Mouse (Mus musculus): ENCODE measurements around the gene Rrm1. TPM values are rescaled to one million over a fixed set of nuclear protein-coding genes. Genes with fewer than 3 reads are reported as not detected.
"Not testable (repeated sequence)": the region's sequence is repeated elsewhere in the genome, so short reads cannot be mapped to it uniquely, and the experiment has no call there.

Gene Rrm1
- polyA plus RNA-seq, 1 experiment: 222 TPM

DNA sequence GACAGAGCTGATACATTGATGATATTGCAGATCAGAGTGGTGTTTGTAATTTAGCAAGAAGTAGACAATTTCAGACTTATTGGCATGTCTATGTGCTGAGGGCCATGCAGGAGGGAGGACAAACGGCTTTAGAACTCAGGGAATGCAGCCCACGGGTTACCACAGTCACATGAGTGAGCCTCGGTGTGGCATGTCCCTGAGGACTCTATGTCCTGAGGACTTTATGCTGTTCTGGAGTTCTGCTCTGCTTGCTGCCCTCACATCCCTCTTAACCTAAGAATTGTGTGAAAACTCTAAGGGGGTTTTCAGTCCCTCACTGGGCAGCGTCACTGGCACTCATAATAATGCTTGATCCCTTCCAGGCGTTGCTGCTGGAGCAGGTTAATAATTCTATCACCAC, 31.2 kb downstream of the Rrm1 start:
- H3K27ac ChIP-seq (ENCODE audit: insufficient read depth, low read length): no peak overlapping the region
- H3K4me1 ChIP-seq (ENCODE audit: control insufficient read depth, insufficient read depth, low read length): no peaks in the 10 kb centered on the region
- H3K4me3 ChIP-seq (ENCODE audit: insufficient read depth, low read length): no peak overlapping the region
- TF ChIP-seq CTCF (IDR thresholded peaks at IDR 0.05; ENCODE audit: borderline replicate concordance, insufficient read depth, low read length): no peak
- TF ChIP-seq POLR2A (IDR thresholded peaks at IDR 0.05; ENCODE audit: low read depth, low read length): no peak

DNA sequence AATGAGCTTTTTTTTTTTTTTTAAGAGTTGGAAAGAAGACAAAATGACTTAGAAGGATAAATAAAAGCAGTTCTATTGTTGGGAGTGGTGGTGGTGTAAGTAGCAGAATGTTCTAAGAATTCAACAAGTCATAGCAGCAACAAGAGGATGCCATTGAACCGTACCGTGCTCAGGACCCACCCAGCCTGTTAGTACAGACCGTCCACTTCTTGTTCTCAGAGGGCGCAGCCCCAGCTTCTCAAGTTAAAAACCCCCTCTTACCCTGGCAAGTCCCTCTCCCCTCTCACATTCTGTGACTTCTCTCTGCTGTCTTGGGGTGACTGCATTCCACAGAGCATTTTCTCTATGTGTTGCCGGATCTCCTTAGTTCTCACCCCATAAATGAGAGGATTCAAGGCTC, 35.1 kb downstream of the Rrm1 start:
- no peak overlapping the region for H3K27ac ChIP-seq (ENCODE audit: insufficient read depth, low read length)
- no peaks in the 10 kb centered on the region for H3K4me1 ChIP-seq (ENCODE audit: control insufficient read depth, insufficient read depth, low read length)
- TF ChIP-seq POLR2A (IDR thresholded peaks at IDR 0.05; ENCODE audit: low read depth, low read length) (no peak), CTCF (IDR thresholded peaks at IDR 0.05; ENCODE audit: borderline replicate concordance, insufficient read depth, low read length) (no peak)
- no peak overlapping the region for H3K4me3 ChIP-seq (ENCODE audit: insufficient read depth, low read length)

DNA sequence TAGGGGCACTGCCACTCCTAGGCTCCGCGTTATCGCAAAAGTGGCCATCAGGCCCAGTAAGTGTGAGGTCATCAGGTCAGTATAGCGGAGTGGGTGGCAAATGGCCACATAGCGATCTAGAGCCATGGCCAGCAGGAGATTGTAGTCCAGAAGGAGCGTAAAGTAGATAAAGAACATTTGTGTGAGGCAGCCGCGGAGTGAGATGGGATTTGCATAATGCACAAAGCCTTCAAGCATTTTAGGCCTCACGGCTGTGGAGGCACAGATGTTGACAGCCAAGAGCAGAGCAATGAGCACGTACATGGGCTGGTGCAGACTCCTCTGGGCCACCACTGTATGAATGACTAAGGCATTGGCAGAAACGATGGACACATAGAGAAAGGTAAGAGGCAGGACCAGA, 35.9 kb downstream of the Rrm1 start:
- no peak overlapping the region for H3K27ac ChIP-seq (ENCODE audit: insufficient read depth, low read length)
- H3K4me3 ChIP-seq (ENCODE audit: insufficient read depth, low read length): no peak overlapping the region
- no peaks in the 10 kb centered on the region for H3K4me1 ChIP-seq (ENCODE audit: control insufficient read depth, insufficient read depth, low read length)
- no peak for TF ChIP-seq CTCF (IDR thresholded peaks at IDR 0.05; ENCODE audit: borderline replicate concordance, insufficient read depth, low read length)
- no peak for TF ChIP-seq POLR2A (IDR thresholded peaks at IDR 0.05; ENCODE audit: low read depth, low read length)

DNA sequence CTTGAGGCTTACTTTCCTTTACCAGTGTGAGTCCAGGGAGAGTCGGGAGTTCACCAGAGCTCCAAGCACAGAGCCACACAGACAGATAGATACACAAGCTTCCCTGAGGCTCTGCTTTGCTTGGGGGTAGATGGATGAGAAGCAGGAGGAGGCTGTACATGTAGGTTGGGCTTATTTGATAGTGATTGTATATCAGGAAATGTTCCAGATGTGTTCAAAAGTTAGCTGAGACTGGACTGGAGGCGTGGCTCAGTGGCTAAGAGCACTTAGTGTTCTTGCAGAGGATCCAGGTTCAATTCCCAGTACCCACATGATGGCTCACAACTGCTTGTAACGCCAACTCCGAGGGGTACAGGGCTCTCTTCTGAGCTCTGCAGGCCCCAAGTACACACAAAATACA, 36.9 kb downstream of the Rrm1 start:
- no peak for TF ChIP-seq CTCF (IDR thresholded peaks at IDR 0.05; ENCODE audit: borderline replicate concordance, insufficient read depth, low read length)
- no peak for TF ChIP-seq POLR2A (IDR thresholded peaks at IDR 0.05; ENCODE audit: low read depth, low read length)
- Histone ChIP-seq H3K4me3 (ENCODE audit: insufficient read depth, low read length) (no peak overlapping the region), H3K4me1 (ENCODE audit: control insufficient read depth, insufficient read depth, low read length) (0 out of 2 replicates have a peak, but pooled peaks cover 3% of the 10 kb centered on the region), H3K27ac (ENCODE audit: insufficient read depth, low read length) (peak overlapping the region; percentile 98)

DNA sequence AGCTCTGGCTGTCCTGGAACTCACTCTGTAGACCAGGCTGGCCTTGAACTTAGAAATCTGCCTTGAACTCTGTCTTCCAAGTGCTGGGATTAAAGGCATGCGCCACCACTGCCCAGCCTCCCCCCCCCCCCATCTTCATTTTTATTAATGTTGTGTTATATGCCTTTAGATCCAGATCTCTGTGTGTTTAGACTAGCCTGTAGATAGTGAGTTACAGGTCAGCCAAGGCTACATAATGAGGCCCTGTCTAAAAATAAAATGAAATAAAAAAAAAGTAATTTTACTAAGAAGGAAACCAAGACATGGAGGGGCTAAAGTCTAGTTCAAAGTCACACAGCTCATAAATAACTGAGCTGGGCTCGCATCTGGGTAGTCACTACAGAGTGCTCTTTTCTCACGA, 37.4 kb downstream of the Rrm1 start:
- Histone ChIP-seq H3K27ac (ENCODE audit: insufficient read depth, low read length) (peak overlapping the region; percentile 98), H3K4me3 (ENCODE audit: insufficient read depth, low read length) (no peak overlapping the region), H3K4me1 (ENCODE audit: control insufficient read depth, insufficient read depth, low read length) (peaks cover 3% of the 10 kb centered on the region; the same call in 1 of the 2 replicates)
- TF ChIP-seq POLR2A (IDR thresholded peaks at IDR 0.05; ENCODE audit: low read depth, low read length) (no peak), CTCF (IDR thresholded peaks at IDR 0.05; ENCODE audit: borderline replicate concordance, insufficient read depth, low read length) (no peak)

DNA sequence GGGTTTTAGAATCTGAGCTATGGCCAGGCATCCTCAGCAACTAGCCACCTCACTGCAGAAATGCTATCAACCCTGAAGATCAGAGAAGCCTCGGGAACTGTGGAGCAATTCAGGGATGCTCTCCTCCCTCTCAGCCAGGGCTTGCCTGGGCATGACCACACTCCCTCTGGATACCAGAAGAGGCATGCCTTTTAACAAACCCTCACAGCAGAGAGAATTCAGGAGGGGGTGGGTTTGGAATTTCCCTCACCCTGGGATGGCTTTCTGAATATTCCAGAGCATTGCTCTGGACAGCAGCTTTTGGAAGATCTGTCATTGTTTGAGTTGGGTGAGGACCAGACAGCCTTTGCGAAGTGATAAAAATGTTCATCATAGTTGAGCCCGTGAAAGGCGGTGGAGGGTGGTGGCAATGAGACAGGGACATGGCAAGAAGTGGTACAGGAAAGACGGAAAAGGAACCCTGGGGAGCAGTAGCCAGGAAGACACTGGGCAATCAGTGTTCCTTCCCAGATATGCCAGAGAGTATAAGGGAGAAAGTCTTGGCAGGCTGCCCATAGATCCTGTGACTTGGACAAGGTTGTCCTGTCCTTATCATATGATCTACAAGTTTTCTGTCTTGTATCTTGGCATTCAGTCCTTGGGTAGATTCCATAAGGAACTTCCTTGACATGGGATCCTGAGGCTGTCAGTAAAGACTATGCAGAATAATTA, 38.0 kb downstream of the Rrm1 start:
- TF ChIP-seq CTCF (IDR thresholded peaks at IDR 0.05; ENCODE audit: borderline replicate concordance, insufficient read depth, low read length) (no peak), POLR2A (IDR thresholded peaks at IDR 0.05; ENCODE audit: low read depth, low read length) (peak; percentile 44)
- H3K27ac ChIP-seq (ENCODE audit: insufficient read depth, low read length): peak overlapping the region; percentile 98
- H3K4me3 ChIP-seq (ENCODE audit: insufficient read depth, low read length): no peak overlapping the region
- peaks cover 3% of the 10 kb centered on the region; the same call in 1 of the 2 replicates for H3K4me1 ChIP-seq (ENCODE audit: control insufficient read depth, insufficient read depth, low read length)

DNA sequence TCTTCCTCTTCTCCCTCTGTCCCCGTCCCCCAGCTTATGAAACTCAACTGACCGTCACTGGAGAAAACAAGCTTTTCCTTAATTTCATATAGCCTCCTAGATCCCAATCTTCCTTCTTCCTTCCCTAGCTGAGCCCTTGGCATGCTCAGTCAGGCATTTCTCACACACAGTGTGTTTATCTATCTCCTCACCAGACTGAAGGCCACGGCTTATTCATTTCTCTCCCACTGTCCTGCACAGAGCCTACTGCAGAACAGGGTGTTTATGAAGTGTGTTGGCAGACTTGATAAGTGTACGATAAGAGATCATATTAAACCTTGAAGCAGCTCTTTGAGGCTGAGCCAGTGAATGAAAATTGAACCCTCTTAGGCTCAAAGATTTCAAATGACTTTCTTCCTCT, 39.3 kb downstream of the Rrm1 start:
- peaks cover 3% of the 10 kb centered on the region; the same call in 1 of the 2 replicates for H3K4me1 ChIP-seq (ENCODE audit: control insufficient read depth, insufficient read depth, low read length)
- H3K27ac ChIP-seq (ENCODE audit: insufficient read depth, low read length): peak overlapping the region; percentile 98
- no peak overlapping the region for H3K4me3 ChIP-seq (ENCODE audit: insufficient read depth, low read length)
- TF ChIP-seq POLR2A (IDR thresholded peaks at IDR 0.05; ENCODE audit: low read depth, low read length) (no peak), CTCF (IDR thresholded peaks at IDR 0.05; ENCODE audit: borderline replicate concordance, insufficient read depth, low read length) (no peak)

DNA sequence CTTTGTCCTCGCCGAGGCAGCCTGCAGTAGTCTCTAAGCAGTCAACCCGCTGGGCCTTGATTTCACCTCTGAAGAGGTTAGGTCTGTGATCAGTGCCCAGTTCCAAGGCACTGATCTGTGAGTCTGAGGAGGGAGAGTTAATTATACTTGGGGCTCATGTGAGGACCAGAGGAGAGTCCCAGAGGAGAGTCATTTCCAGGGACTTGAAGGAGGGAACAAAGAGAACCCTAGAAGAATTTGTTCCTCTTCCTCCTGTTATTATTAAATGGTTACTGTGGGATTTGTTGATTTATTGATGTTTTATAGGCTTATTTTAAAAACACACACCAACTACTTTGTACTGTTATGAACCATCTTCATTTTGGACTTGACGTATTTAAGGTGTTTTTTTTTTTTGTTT, 40.1 kb downstream of the Rrm1 start, which contains the start of gene Olfr543:
Olfr543 (minus strand) TSS at position 101 of the 400 bp plus-strand sequence.
- Histone ChIP-seq H3K4me3 (ENCODE audit: insufficient read depth, low read length) (no peak within 1 kb of the TSS), H3K4me1 (ENCODE audit: control insufficient read depth, insufficient read depth, low read length) (peaks cover 3% of the 10 kb centered on the region; the same call in 1 of the 2 replicates), H3K27ac (ENCODE audit: insufficient read depth, low read length) (peak within 1 kb of the TSS; percentile 98)
- no peak for TF ChIP-seq CTCF (IDR thresholded peaks at IDR 0.05; ENCODE audit: borderline replicate concordance, insufficient read depth, low read length)
- no peak for TF ChIP-seq POLR2A (IDR thresholded peaks at IDR 0.05; ENCODE audit: low read depth, low read length)

DNA sequence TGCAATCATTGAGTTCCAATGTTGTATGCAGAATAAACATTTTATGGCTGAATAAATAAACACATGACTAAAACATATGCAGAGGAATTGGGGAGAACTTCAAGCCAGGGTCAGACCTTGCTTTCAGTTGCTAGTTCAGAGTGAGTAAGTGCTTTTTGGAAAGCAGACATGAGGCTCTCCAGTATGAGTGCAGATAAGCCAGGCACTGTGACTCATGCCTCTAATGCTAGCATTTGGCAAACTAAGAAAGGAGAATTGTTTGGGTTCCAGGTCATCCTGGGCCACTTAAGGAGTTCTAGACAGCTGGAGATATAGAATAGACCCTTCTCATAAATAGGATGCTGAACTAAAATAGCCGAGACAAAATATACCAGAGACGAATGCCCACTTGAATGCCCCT, 42.2 kb downstream of the Rrm1 start:
- H3K27ac ChIP-seq (ENCODE audit: insufficient read depth, low read length): peak overlapping the region; percentile 80
- peaks cover 3% of the 10 kb centered on the region; the same call in 1 of the 2 replicates for H3K4me1 ChIP-seq (ENCODE audit: control insufficient read depth, insufficient read depth, low read length)
- no peak for TF ChIP-seq CTCF (IDR thresholded peaks at IDR 0.05; ENCODE audit: borderline replicate concordance, insufficient read depth, low read length)
- TF ChIP-seq POLR2A (IDR thresholded peaks at IDR 0.05; ENCODE audit: low read depth, low read length): no peak
- no peak overlapping the region for H3K4me3 ChIP-seq (ENCODE audit: insufficient read depth, low read length)

DNA sequence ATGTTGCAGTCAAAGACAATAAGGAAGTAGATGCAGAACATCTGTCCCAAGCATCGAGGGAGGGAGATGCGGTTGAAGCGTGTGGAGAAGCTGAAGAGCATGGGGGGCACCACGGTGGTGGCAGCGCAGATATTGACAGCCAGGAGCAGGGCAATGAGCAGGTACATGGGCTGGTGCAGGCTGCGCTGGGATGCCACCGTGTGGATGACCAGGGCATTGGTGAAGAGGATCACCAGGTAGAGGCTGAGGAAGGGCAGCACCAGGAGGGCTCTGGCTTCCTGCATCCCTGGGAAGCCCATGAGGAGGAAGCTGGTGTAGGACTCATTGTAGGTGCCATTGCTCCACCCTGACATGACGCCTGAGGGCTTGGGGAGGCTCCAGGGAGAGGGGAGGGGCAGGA, 43.3 kb downstream of the Rrm1 start:
- not testable (repeated sequence) for H3K4me1 ChIP-seq (ENCODE audit: control insufficient read depth, insufficient read depth, low read length); H3K4me3 ChIP-seq (ENCODE audit: insufficient read depth, low read length)

More for the DNA sequence above, 43.3 kb downstream of the Rrm1 start:
- not testable (repeated sequence) for H3K27ac ChIP-seq (ENCODE audit: insufficient read depth, low read length)

Measured in embryonic fibroblast, embryonic 13.5 days (primary cell).